ENCODE assay signal across 9 mouse cellular contexts in the genomic region with DNA sequence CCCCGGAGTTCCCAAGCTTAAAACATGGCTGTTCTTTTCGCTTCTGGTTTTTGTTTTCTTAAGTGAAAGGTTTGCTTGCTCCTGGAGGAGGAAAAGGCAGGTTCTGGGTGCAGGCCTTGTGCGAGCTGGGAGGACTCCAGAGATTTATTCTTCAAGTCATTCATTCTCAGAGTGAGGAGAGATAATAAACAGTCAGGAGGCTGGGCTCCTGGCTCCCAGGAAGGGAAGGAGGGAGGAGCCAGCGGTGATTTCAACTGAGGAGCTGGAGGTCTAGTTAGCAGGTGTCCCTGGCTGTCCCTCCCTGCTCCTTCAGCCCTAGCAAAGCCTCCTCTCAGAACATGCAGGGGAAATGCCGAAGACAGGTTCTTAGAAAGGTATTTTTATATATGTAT. TPM values are rescaled to one million over a fixed set of nuclear protein-coding genes. Genes with fewer than 3 reads are reported as not detected.
A peak's percentile ranks its signal among the peaks of the same experiment; 100 is the strongest.
DNase-seq lines count a peak whose midpoint lies in the region; ATAC-seq lines count a peak whose summit lies in the region.
"Had no signal": no experiment of that assay in that cellular context is flagged by ENCODE, and none has a peak within 500 bp of the region (broad histone marks: within the 10 kb centered on the region; RNA-seq: fewer than 3 reads in every experiment).

No protein-coding gene starts in this region.

- H3K9me3 ChIP-seq in heart, embryonic 12.5 days (replicated peaks): peaks cover 6% of the 10 kb centered on the region; the same call in 1 of the 2 replicates
- no peaks in the 10 kb centered on the region for H3K9me3 ChIP-seq in lung, embryonic 15.5 days
- no peaks in the 10 kb centered on the region for H3K9me3 ChIP-seq in intestine, embryonic 16.5 days (ENCODE audit: control insufficient read depth, low read length)
- no peaks in the 10 kb centered on the region for H3K9me3 ChIP-seq in stomach, embryonic 14.5 days (ENCODE audit: control insufficient read depth, low read depth, low read length)
- H3K9me3 ChIP-seq: megakaryocyte, embryonic 14.5 days had no signal

- H3K4me2 ChIP-seq in heart, embryonic 12.5 days: peak overlapping the region; percentile 43
- peak overlapping the region; percentile 9; the same call in 1 of the 2 replicates for H3K4me2 ChIP-seq in lung, embryonic 15.5 days
- H3K4me2 ChIP-seq in intestine, embryonic 16.5 days (ENCODE audit: low read depth, low read length): peak overlapping the region; percentile 19; the same call in 1 of the 2 replicates
- 0 out of 2 replicates have a peak overlapping the region, but pooled peaks have one; percentile 17 for H3K4me2 ChIP-seq in stomach, embryonic 14.5 days (replicated peaks; ENCODE audit: low read depth, low read length)

- DNase-seq in heart, adult 18-20 months: no peak
- no peak for DNase-seq in lung, postnatal 14 days
- no peak for DNase-seq in adrenal gland, postnatal 25 days
- DNase-seq: thymus, postnatal 14 days had no signal

- H3K27me3 ChIP-seq in heart, embryonic 12.5 days (replicated peaks): no peaks in the 10 kb centered on the region
- peaks cover 56% of the 10 kb centered on the region for H3K27me3 ChIP-seq in lung, embryonic 15.5 days
- no peaks in the 10 kb centered on the region for H3K27me3 ChIP-seq in intestine, embryonic 16.5 days (replicated peaks; ENCODE audit: control insufficient read depth, insufficient read depth, low read length)
- H3K27me3 ChIP-seq in stomach, embryonic 14.5 days (ENCODE audit: control insufficient read depth, insufficient read depth, low read length): no peaks in the 10 kb centered on the region

- H3K36me3 ChIP-seq in heart, embryonic 12.5 days: peaks cover 18% of the 10 kb centered on the region
- no peaks in the 10 kb centered on the region for H3K36me3 ChIP-seq in lung, embryonic 15.5 days
- H3K36me3 ChIP-seq in intestine, embryonic 16.5 days (ENCODE audit: control insufficient read depth, insufficient read depth, low read length): no peaks in the 10 kb centered on the region
- no peaks in the 10 kb centered on the region for H3K36me3 ChIP-seq in stomach, embryonic 14.5 days (ENCODE audit: control insufficient read depth, insufficient read depth, low read length)

- peaks cover 58% of the 10 kb centered on the region for H3K4me1 ChIP-seq in heart, embryonic 12.5 days (replicated peaks)
- peaks cover 48% of the 10 kb centered on the region for H3K4me1 ChIP-seq in lung, embryonic 15.5 days
- H3K4me1 ChIP-seq in intestine, embryonic 16.5 days (ENCODE audit: control insufficient read depth, insufficient read depth, low read length): peaks cover 34% of the 10 kb centered on the region
- H3K4me1 ChIP-seq in stomach, embryonic 14.5 days (ENCODE audit: control insufficient read depth, insufficient read depth, low read length): peaks cover 28% of the 10 kb centered on the region; the same call in 1 of the 2 replicates

- ATAC-seq in heart, embryonic 12.5 days (ENCODE audit: insufficient number of reproducible peaks, low FRiP score): no peak; the same call in 1 of the 2 replicates
- ATAC-seq in lung, embryonic 15.5 days (ENCODE audit: borderline replicate concordance, extremely low read depth, low FRiP score, low TSS enrichment): no peak
- peak; percentile 78 for ATAC-seq in intestine, embryonic 16.5 days
- no peak for ATAC-seq in stomach, embryonic 14.5 days (ENCODE audit: insufficient number of reproducible peaks, insufficient read depth, low FRiP score, low read depth)

- H3K27ac ChIP-seq in heart, embryonic 12.5 days (ENCODE audit: poor library complexity, severe bottlenecking): peak overlapping the region; percentile 56
- peak overlapping the region; percentile 51 for H3K27ac ChIP-seq in lung, embryonic 15.5 days
- H3K27ac ChIP-seq in intestine, embryonic 16.5 days (ENCODE audit: low read length): peak overlapping the region; percentile 50
- H3K27ac ChIP-seq in stomach, embryonic 14.5 days (ENCODE audit: low read length): peak overlapping the region; percentile 68; the same call in 1 of the 2 replicates

- no peak overlapping the region for H3K4me3 ChIP-seq in heart, embryonic 12.5 days
- H3K4me3 ChIP-seq in lung, embryonic 15.5 days: no peak overlapping the region
- H3K4me3 ChIP-seq in intestine, embryonic 16.5 days (ENCODE audit: low read length): no peak overlapping the region
- no peak overlapping the region for H3K4me3 ChIP-seq in stomach, embryonic 14.5 days (ENCODE audit: low read depth, low read length)
- H3K4me3 ChIP-seq: megakaryocyte, embryonic 14.5 days had no signal

- 28% methylated on average over 5 of the region's 5 CpGs for WGBS in heart, embryonic 12.5 days
- 35% methylated on average over 5 of the region's 5 CpGs for WGBS in lung, embryonic 15.5 days
- 25% methylated on average over 5 of the region's 5 CpGs for WGBS in intestine, embryonic 16.5 days
- WGBS in stomach, embryonic 14.5 days: 28% methylated on average over 5 of the region's 5 CpGs

- 0 out of 2 replicates have a peak overlapping the region, but pooled peaks have one; percentile 1 for H3K9ac ChIP-seq in heart, embryonic 12.5 days
- H3K9ac ChIP-seq in lung, embryonic 15.5 days: no peak overlapping the region
- no peak overlapping the region for H3K9ac ChIP-seq in intestine, embryonic 16.5 days (ENCODE audit: low read depth, low read length)
- H3K9ac ChIP-seq in stomach, embryonic 14.5 days (replicated peaks; ENCODE audit: low read depth, low read length): no peak overlapping the region

RNA-seq across cellular contexts. Expression of gene Sh3bp5, which starts 6.9 kb away (rescaled TPM):
- 29.9 and 30.2 TPM in 2 replicates for polyA plus RNA-seq in heart, embryonic 12.5 days (2016; fragmentation: Nextera tagmentation; extraction: Ambion mirVana)
- total RNA-seq in heart, adult 18-20 months (2021): 10 to 100 TPM; 60.0 to 60.9 TPM
- 25.4 and 26.4 TPM in 2 replicates for polyA plus RNA-seq in lung, embryonic 15.5 days (2015; fragmentation: Nextera tagmentation; extraction: Ambion mirVana)
- polyA plus RNA-seq in intestine, embryonic 16.5 days (2015; fragmentation: Nextera tagmentation; extraction: Ambion mirVana): 17.1 and 17.2 TPM in 2 replicates
- 8.9 and 10.7 TPM in 2 replicates for polyA plus RNA-seq in stomach, embryonic 14.5 days (2014; fragmentation: Nextera tagmentation; extraction: Ambion mirVana)
- total RNA-seq in adrenal gland, postnatal 25 days (2021): 112 and 134 TPM in 2 replicates
